Mouse (Mus musculus): ENCODE measurements around the gene Efcab2.

The Efcab2 gene

DNA sequence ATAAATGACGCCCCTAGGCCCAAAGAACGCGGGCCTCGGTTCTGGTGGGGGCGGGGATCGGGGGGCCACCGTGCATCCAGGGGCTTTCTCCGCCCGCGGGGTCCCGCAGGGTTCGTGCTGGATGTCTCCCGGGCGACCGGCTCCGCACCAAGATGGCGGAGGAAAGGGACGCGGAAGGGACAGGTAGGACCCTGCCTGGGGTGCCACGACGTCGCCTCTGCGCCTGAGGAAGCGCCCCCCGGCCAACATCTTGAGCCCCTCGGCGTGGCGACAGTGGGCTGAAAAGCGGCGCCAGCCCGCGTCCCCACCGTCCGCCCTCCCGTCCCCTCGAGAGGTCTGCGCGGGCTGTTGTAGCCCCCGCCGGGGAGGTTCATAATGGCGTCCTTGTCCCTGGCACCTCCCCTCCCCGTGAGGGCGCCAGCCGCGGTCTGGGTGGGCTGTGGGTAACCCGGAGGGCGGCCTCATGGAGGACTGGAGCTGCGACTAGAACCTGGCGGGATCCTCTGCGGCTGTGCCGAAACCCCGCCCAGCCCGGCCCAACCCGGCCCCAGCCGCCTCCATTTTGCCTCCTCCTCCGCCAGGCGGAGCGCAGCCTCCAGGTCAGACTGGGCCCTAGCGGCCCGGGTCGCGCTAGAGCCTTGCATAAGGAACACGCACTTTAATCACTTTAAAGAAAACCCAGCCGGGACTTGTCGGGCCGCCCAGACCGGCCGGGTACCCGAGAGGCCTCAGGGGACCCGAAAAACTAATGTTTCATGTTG lies at the start of gene Efcab2:
Gene Efcab2 (plus strand): TSS at position 135 of the 761 bp plus-strand sequence.
- DNase-seq (ENCODE audit: extremely low read depth, low read depth, low spot score) = peak; percentile 28

GRCm38 (mm10) chr1:178357776-178358710 lies 47.8 kb upstream of the Efcab2 start:
- no peak for DNase-seq (ENCODE audit: extremely low read depth, low read depth, low spot score)

GRCm38 (mm10) chr1:178360264-178360663 lies 45.6 kb upstream of the Efcab2 start:
- no peak for DNase-seq (ENCODE audit: extremely low read depth, low read depth, low spot score)

DNA sequence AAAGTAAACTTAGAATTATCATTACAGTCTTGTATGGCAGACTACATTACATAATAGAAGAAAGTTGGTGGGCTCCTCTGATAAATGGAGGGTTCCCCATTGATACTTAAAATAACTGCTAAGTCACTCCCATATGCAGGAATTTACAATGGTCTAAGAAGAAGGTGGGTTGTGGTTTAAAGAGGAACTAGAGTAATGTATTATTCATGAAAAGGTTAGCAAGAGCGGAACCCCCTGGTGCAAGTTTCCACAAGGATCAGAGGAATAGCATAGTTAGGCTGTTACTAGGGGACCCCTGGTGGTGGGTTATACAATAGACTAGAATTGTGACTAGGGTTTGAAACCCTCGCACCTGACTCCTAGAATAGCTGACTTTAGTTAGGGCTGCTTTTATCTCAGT lies 45.2 kb upstream of the Efcab2 start:
- no peak for DNase-seq (ENCODE audit: extremely low read depth, low read depth, low spot score)

GRCm38 (mm10) chr1:178365171-178365570 lies 40.7 kb upstream of the Efcab2 start:
- no peak for DNase-seq (ENCODE audit: extremely low read depth, low read depth, low spot score)

DNA sequence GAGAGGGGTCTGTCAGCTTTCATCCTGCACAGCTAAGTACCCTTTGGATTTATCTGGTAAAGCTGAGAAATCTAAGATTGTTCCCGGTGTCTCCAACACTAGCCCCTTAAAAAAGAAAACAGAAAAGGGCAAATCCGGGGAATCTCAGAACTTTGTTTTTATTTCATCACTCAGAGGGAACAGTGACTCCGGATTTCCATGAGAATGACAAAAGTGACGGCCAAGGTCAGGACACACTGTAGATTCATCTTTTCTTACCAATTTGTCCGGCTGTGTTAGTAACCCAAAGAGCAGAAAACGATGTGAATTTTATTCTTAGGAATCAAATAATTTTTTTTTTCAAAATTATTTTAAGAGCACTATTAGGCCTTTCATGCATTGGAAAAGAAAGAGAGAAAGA lies 37.8 kb upstream of the Efcab2 start:
- no peak for DNase-seq (ENCODE audit: extremely low read depth, low read depth, low spot score)

- DNase-seq (ENCODE audit: extremely low read depth, low read depth, low spot score) = peak; percentile 30
Observed at GRCm38 (mm10) chr1:178368548-178369271, 37.2 kb upstream of the Efcab2 start.

GRCm38 (mm10) chr1:178369272-178369651 lies 36.6 kb upstream of the Efcab2 start:
- peak; percentile 42 for DNase-seq (ENCODE audit: extremely low read depth, low read depth, low spot score)

- DNase-seq (ENCODE audit: extremely low read depth, low read depth, low spot score) = no peak
Observed at GRCm38 (mm10) chr1:178372681-178373080, 33.2 kb upstream of the Efcab2 start.

- DNase-seq (ENCODE audit: extremely low read depth, low read depth, low spot score) = no peak
Observed at GRCm38 (mm10) chr1:178375381-178375780, 30.5 kb upstream of the Efcab2 start.

GRCm38 (mm10) chr1:178376061-178376460 lies 29.8 kb upstream of the Efcab2 start:
- no peak for DNase-seq (ENCODE audit: extremely low read depth, low read depth, low spot score)

GRCm38 (mm10) chr1:178376907-178377306 lies 29.0 kb upstream of the Efcab2 start:
- DNase-seq (ENCODE audit: extremely low read depth, low read depth, low spot score) = no peak

DNA sequence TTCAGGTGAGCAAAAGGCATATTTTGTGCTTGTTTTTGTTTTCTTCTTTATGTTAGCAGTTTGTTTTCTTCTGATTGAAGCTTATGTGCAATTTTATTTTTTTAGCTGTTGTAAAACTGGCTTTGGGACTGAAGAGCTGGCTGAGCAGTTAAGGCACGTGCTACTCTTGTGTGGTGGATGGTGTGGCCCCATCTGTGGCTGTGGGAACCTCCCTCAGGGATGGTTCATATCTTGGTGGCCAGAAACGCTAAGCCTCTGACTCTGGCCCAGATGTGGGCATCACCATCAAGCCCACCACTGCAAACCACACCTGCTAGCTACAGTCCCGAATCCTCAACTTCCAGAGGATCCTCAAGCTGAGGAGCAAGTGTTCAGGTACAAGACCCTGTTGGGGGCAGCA lies 27.8 kb upstream of the Efcab2 start:
- no peak for DNase-seq (ENCODE audit: extremely low read depth, low read depth, low spot score)

DNA sequence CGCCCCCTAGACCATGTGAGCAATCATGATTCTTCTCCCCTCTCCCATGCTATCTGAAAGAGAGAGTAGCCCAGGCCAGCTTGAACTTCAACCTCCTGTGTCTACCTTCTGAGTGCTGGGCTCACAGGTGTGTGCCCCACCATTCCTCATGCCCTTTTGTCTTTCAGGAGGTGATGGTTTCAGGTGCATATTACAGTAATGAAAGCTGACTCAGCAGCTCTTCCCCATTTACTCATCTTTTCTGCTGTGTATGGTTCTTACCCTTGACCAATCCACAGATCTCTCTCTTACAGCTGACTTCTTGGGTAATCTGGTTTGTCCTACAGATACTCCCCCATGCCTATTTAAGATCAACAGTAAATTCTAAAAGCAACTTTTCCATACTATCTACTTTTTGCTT lies 26.7 kb upstream of the Efcab2 start:
- no peak for DNase-seq (ENCODE audit: extremely low read depth, low read depth, low spot score)

- DNase-seq (ENCODE audit: extremely low read depth, low read depth, low spot score) = peak; percentile 72
Observed at GRCm38 (mm10) chr1:178382165-178382564, 23.7 kb upstream of the Efcab2 start.

DNA sequence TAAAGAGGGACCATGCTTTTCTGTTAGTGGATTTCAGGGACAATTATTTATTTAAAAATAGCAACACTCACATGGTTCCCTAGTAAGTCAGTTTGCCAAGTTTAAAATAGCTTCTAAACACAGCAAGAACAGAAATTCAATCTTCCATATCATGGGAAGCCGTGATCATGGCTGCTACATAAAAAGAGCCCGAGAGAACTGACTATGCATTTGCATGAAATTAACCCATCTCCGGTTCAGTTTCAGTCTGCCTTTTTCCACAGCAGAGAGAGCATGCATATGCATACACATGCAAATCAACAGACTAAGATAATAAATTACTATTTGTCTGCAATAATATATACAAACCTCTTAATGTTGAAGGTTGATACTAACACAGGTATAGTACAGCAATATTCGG lies 17.1 kb upstream of the Efcab2 start:
- no peak for DNase-seq (ENCODE audit: extremely low read depth, low read depth, low spot score)

GRCm38 (mm10) chr1:178389401-178389800 lies 16.5 kb upstream of the Efcab2 start:
- no peak for DNase-seq (ENCODE audit: extremely low read depth, low read depth, low spot score)

- DNase-seq (ENCODE audit: extremely low read depth, low read depth, low spot score) = no peak
Observed at GRCm38 (mm10) chr1:178392970-178393369, 12.9 kb upstream of the Efcab2 start.

DNA sequence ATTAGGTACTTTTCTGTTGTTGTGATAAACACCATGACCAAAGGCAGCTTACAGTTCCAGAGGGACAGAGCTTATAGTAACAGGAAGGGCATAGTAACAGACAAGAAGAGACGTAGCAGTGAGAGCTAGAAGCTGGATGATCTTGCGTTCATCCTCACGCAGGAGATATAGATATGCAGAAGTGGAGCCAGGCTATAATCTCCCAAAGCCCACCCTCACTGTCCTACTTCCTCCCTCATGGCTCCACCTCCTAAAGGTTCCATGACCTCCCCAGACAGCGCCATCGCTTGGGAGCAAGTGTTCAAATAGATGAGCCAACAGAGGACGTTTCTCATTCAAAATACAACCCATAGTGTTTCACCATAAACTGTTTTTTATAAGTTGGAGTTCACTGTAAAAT lies 10.8 kb upstream of the Efcab2 start:
- no peak for DNase-seq (ENCODE audit: extremely low read depth, low read depth, low spot score)

- peak; percentile 37 for DNase-seq (ENCODE audit: extremely low read depth, low read depth, low spot score)
Observed at GRCm38 (mm10) chr1:178396383-178396782, 9.5 kb upstream of the Efcab2 start.

DNA sequence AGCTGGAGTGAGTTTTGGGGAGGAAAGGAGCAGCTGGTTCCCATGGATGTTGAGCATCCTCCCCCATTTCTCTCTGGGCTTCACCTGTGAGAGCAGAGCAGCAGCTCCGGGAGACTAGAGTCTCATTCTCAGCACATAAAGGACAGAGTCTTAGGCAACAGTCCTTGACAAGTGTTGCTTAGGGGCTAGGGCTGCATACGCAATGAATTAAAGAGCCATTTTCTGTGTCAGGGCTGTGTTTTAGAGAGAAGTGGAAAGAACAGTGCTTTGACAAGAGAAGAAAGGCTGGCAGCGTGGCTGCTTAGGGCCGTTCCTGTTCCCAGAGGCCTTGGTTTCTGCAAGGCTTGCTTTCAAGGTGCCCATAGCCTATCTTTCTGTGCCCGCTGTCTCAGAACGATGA lies 6.0 kb upstream of the Efcab2 start:
- DNase-seq (ENCODE audit: extremely low read depth, low read depth, low spot score) = no peak
